Mouse (Mus musculus) C2C12 (cell line): ENCODE results near the gene Gm16223. TPM values are rescaled to one million over a fixed set of nuclear protein-coding genes. Genes with fewer than 3 reads are reported as not detected.

Source experiments
- H3K27me3 ChIP-seq: one replicate; pipeline ENCODE4 v1.6.1; 2011; ENCODE audit not compliant: control insufficient read depth, insufficient read depth, insufficient read length
- H3K36me3 ChIP-seq: one replicate; pipeline ENCODE4 v1.6.1; 2011; ENCODE audit not compliant: control insufficient read depth, insufficient read depth
- H3K4me3 ChIP-seq: one replicate; pipeline ENCODE4 v1.5.1; 2011; ENCODE audit warnings: mild to moderate bottlenecking, control low read depth; ENCODE audit not compliant: poor library complexity, insufficient read depth, severe bottlenecking
- H3K79me2 ChIP-seq: one replicate; pipeline ENCODE4 v1.6.1; 2011; ENCODE audit not compliant: control insufficient read depth, insufficient read depth
- H3K79me3 ChIP-seq: one replicate; pipeline ENCODE4 v1.6.1; 2011; ENCODE audit warnings: low read depth, control low read depth
- H3ac ChIP-seq: one replicate; pipeline ENCODE3; 2011; ENCODE audit warnings: low read depth; ENCODE audit not compliant: control insufficient read depth, insufficient read length
- CEBPB ChIP-seq: IDR thresholded peaks from one replicate; pipeline ENCODE4 v1.6.1; 2011; ENCODE audit warnings: low read depth, mild to moderate bottlenecking, control low read depth, moderate library complexity
- CTCF ChIP-seq: IDR thresholded peaks from one replicate; pipeline ENCODE4 v1.5.1; 2011; ENCODE audit not compliant: control insufficient read depth, insufficient read depth, insufficient read length
- FOSL1 ChIP-seq: IDR thresholded peaks from one replicate; pipeline ENCODE4 v1.8.0; 2011; ENCODE audit warnings: mild to moderate bottlenecking, low read length; ENCODE audit not compliant: poor library complexity, insufficient read depth, severe bottlenecking
- MAX ChIP-seq: IDR thresholded peaks from one replicate; pipeline ENCODE4 v1.6.1; 2011; ENCODE audit warnings: mild to moderate bottlenecking, control low read depth
- MYOD1 ChIP-seq: IDR thresholded peaks from one replicate; pipeline ENCODE4 v1.6.1; 2011; ENCODE audit warnings: low read depth; ENCODE audit not compliant: control insufficient read depth, insufficient read length
- MYOG ChIP-seq: IDR thresholded peaks from one replicate; pipeline ENCODE4 v1.6.1; 2011; ENCODE audit not compliant: control insufficient read depth, insufficient read length; ENCODE audit errors: extremely low read depth
- USF1 ChIP-seq: IDR thresholded peaks from one replicate; pipeline ENCODE4 v1.6.1; 2011; ENCODE audit warnings: low read depth, mild to moderate bottlenecking, control low read depth, moderate library complexity
- polyA plus RNA-seq: library from polyadenylated mRNA; unstranded; fragments of >200 nt; fragmentation: generic; extraction: Trizol; gene quantifications from one replicate; pipeline ENCODE4 v1.2.1, GENCODE M21; 2012; ENCODE audit warnings: missing spikeins

Gene Gm16223
- polyA plus RNA-seq, 1 experiment, result not detected

DNA sequence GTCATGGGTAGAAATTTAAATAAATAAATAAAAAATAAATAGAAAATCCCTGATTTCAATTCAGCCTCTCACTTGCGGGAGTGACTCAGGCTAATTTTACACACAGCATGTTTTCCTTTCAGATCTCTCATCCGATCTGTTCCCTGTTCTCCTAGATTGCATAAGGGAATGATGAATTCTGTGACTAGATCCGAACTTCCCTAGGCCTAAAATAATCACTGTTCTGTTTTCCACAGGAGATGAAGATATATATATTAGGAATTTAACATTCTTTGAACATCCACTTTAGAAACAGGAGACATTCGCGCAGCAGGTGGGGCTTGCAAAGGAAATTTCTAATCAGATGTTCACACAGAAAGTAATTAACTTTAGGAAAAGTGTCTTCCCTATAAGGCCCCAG lies 171.5 kb downstream of the Gm16223 start:
- TF ChIP-seq CTCF (no peak), MYOG (no peak), MYOD1 (no peak), USF1 (no peak)
- H3K36me3 ChIP-seq, result no peaks in the 10 kb centered on the region
- H3ac ChIP-seq, result no peak overlapping the region
- no peaks in the 10 kb centered on the region for H3K79me2 ChIP-seq
- no peaks in the 10 kb centered on the region for H3K79me3 ChIP-seq
- no peaks in the 10 kb centered on the region for H3K27me3 ChIP-seq
- no peak overlapping the region for H3K4me3 ChIP-seq

DNA sequence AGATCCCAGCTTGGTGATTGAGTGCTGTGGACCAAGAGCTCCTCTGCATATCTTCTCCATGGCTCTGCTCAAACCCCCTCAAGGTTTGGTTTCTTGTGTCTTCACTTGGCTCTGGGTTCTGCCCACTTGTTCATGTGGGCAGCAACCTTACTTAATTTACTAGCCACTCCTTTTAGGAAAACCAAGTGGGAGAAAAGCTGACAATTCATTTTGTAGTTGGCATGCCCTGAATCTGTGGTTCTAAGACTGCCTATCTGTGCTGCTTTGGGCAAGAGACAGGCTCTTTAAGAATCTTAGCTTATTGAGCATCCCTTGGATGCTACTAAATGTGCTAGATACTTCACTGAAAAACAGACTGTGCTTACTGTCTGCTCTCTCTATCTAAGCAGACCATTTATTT lies 172.0 kb downstream of the Gm16223 start:
- Histone ChIP-seq H3K27me3 (no peaks in the 10 kb centered on the region), H3K79me2 (no peaks in the 10 kb centered on the region), H3K4me3 (no peak overlapping the region), H3ac (no peak overlapping the region), H3K36me3 (no peaks in the 10 kb centered on the region), H3K79me3 (no peaks in the 10 kb centered on the region)
- TF ChIP-seq MYOG, result no peak
- no peak for TF ChIP-seq MYOD1
- TF ChIP-seq CEBPB, result no peak
- no peak for TF ChIP-seq CTCF

DNA sequence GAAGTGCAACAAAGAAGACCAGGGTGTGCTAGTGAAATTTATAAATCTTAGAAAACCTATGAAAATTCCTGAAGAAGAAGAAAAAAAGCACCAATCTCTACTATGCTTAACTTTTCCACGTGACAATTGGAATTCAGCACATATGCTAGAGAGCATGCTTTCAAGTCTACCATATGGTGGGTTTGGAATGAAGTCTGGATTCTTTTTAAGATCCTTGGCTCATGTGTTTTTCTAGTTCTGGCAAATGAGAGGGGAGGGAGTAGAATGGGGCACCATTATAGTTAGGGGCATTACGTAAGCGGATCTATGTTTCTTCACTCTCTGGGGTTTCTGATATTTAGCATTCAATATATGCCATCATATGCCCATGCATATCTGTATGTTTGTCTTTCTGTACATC lies 182.6 kb downstream of the Gm16223 start:
- Histone ChIP-seq H3K4me3 (no peak overlapping the region), H3K79me3 (no peaks in the 10 kb centered on the region), H3K79me2 (no peaks in the 10 kb centered on the region), H3K27me3 (no peaks in the 10 kb centered on the region), H3ac (no peak overlapping the region), H3K36me3 (no peaks in the 10 kb centered on the region)
- TF ChIP-seq USF1, result no peak
- TF ChIP-seq MYOG, result no peak
- no peak for TF ChIP-seq MYOD1
- no peak for TF ChIP-seq FOSL1
- TF ChIP-seq MAX, result no peak
- TF ChIP-seq CTCF, result no peak
- no peak for TF ChIP-seq CEBPB

Other genes starting within 250 kb of the Gm16223 start
- 2.9 TPM for gene Bod1l, start 223.6 kb upstream of the Gm16223 start, polyA plus RNA-seq